Mouse (Mus musculus): ENCODE results near the gene Cd151. TPM values are rescaled to one million over a fixed set of nuclear protein-coding genes. Genes with fewer than 3 reads are reported as not detected.

Cd151 gene
- polyA plus RNA-seq, 1 experiment from 2014 or later, result 79.1 TPM

DNA sequence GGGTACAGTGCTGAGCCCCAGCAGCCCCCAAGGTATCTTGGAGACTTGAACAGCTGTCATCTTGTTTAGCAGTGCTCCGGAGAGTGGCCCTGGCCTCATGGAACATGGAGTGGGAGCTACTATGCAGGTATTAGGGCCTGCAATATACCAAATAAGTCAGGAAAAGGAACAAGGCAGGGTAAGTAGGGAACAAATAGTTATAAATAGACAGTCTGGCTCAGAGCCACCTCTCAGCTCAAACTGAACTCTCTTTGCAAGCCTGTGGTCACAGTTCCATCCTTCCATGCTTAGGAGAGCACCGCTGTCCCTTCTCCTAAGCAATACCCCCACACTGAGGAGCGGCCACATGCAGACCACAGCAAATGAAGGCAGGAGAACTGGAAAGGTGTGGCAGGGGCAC lies 30.4 kb downstream of the Cd151 start:
- 91% methylated on average over 3 of the region's 3 CpGs for WGBS

DNA sequence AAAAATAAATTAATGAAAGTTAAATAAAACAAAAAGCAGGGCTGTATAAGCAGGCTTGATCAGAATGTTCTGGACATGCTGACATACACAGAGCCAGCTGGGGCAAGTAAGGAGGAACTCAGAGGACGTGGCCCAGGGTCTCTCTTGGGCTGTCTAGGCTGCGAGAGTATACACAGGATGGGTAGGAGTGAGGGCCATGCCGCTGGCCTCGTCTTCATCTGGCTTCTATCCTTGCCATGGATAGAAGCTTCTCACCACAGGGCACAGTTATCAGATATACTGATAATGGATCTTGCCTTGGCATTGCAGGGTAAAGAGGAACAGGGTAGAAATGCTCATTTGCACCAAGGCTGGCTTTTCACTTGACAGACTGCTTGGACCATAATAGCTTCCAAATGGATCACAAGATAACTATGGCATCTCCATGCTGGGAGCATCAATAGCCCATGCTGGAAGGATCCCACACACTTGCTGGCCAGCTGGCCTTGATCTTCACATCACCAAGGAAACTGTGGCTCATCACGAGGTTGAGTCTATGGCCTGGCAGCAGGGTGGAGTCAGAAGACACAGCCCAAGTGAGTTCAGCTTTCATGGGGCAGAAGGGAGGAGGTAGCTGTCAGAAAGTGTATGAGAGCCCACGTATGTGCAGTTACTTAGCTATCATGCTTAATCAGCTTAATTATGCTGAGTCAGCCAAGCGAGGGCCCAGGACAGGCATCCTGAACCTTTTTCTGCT lies 34.8 kb downstream of the Cd151 start:
- Histone ChIP-seq H3K27ac (ENCODE audit: low read depth) (no peak overlapping the region), H3K9ac (no peak overlapping the region), H3K4me1 (ENCODE audit: insufficient read depth) (no peaks in the 10 kb centered on the region), H3K36me3 (ENCODE audit: insufficient read depth) (0 out of 2 replicates have a peak, but pooled peaks cover 4% of the 10 kb centered on the region), H3K4me2 (no peak overlapping the region), H3K27me3 (ENCODE audit: insufficient read depth, low read length) (no peaks in the 10 kb centered on the region), H3K9me3 (ENCODE audit: low read depth, low read length) (no peaks in the 10 kb centered on the region), H3K4me3 (ENCODE audit: low read depth, low read length) (no peak overlapping the region)
- DNase-seq (no peak), ATAC-seq (ENCODE audit: insufficient read depth) (no peak)
- 80% methylated on average over 7 of the region's 7 CpGs for WGBS
- TF ChIP-seq CTCF (IDR thresholded peaks at IDR 0.05; ENCODE audit: low read depth), result no peak

More for the DNA sequence above, 30.4 kb downstream of the Cd151 start:
- no peaks in the 10 kb centered on the region for H3K4me1 ChIP-seq (ENCODE audit: insufficient read depth)
- H3K4me3 ChIP-seq (ENCODE audit: low read depth, low read length), result no peak overlapping the region
- no peak overlapping the region for H3K9ac ChIP-seq
- no peaks in the 10 kb centered on the region for H3K27me3 ChIP-seq (ENCODE audit: insufficient read depth, low read length)
- no peak for DNase-seq
- H3K9me3 ChIP-seq (ENCODE audit: low read depth, low read length), result no peaks in the 10 kb centered on the region
- H3K36me3 ChIP-seq (ENCODE audit: insufficient read depth), result peaks cover 30% of the 10 kb centered on the region
- TF ChIP-seq CTCF (IDR thresholded peaks at IDR 0.05; ENCODE audit: low read depth), result no peak
- H3K4me2 ChIP-seq, result no peak overlapping the region
- ATAC-seq (ENCODE audit: insufficient read depth), result no peak
- H3K27ac ChIP-seq (ENCODE audit: low read depth), result no peak overlapping the region

DNA sequence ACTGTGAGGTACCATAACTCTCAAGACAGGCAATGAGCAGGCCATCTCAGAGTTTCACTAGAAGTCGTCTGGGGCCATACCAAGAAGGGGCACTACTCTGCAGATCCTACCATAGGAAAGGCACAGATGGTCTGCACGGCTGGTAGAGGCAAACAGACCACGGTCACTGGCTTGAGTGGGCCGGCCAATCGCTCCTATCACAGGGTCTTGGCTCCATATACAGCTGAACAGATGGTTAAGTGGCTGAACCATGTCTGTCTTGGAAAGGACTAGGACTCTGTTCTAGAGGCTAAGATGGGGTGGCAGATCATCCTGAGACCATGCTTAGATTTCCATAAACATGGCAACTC lies 35.3 kb downstream of the Cd151 start:
- 0 out of 2 replicates have a peak, but pooled peaks cover 4% of the 10 kb centered on the region for H3K36me3 ChIP-seq (ENCODE audit: insufficient read depth)
- 92% methylated on average over 5 of the region's 5 CpGs for WGBS
- no peak overlapping the region for H3K4me2 ChIP-seq
- no peaks in the 10 kb centered on the region for H3K4me1 ChIP-seq (ENCODE audit: insufficient read depth)
- DNase-seq (no peak), ATAC-seq (ENCODE audit: insufficient read depth) (no peak)
- H3K4me3 ChIP-seq (ENCODE audit: low read depth, low read length), result no peak overlapping the region
- H3K9me3 ChIP-seq (ENCODE audit: low read depth, low read length), result no peaks in the 10 kb centered on the region
- no peaks in the 10 kb centered on the region for H3K27me3 ChIP-seq (ENCODE audit: insufficient read depth, low read length)
- no peak for TF ChIP-seq CTCF (IDR thresholded peaks at IDR 0.05; ENCODE audit: low read depth)
- no peak overlapping the region for H3K9ac ChIP-seq
- no peak overlapping the region for H3K27ac ChIP-seq (ENCODE audit: low read depth)

DNA sequence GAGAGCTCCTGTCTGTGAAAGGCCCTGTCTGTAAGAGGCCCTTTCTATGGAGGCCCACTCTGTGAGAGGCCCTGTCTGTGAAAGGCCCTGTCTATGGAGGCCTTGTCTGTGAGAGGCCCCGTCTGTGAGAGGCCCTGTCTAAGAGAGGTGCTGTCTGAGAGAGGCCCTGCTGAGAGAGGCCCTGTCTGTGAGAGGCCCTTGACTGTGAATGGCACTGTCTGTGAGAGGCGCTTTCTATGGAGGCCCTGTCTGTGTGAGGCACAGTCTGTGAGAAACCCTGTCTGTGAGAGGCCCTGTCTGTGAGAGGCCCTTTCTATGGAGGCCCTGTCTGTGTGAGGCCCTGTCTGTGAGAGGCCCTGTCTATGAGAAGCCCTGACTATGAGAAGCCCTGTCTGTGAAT lies 39.1 kb downstream of the Cd151 start:
- WGBS, result 75% methylated on average over 2 of the region's 2 CpGs
- H3K4me1 ChIP-seq (ENCODE audit: insufficient read depth), result no peaks in the 10 kb centered on the region
- no peaks in the 10 kb centered on the region for H3K9me3 ChIP-seq (ENCODE audit: low read depth, low read length)
- DNase-seq (no peak), ATAC-seq (ENCODE audit: insufficient read depth) (no peak)
- peaks cover 7% of the 10 kb centered on the region; the same call in 1 of the 2 replicates for H3K36me3 ChIP-seq (ENCODE audit: insufficient read depth)
- no peak overlapping the region for H3K4me2 ChIP-seq
- no peaks in the 10 kb centered on the region for H3K27me3 ChIP-seq (ENCODE audit: insufficient read depth, low read length)
- H3K27ac ChIP-seq (ENCODE audit: low read depth), result no peak overlapping the region; the same call in 1 of the 2 replicates
- H3K4me3 ChIP-seq (ENCODE audit: low read depth, low read length), result no peak overlapping the region
- no peak for TF ChIP-seq CTCF (IDR thresholded peaks at IDR 0.05; ENCODE audit: low read depth)
- H3K9ac ChIP-seq, result no peak overlapping the region

DNA sequence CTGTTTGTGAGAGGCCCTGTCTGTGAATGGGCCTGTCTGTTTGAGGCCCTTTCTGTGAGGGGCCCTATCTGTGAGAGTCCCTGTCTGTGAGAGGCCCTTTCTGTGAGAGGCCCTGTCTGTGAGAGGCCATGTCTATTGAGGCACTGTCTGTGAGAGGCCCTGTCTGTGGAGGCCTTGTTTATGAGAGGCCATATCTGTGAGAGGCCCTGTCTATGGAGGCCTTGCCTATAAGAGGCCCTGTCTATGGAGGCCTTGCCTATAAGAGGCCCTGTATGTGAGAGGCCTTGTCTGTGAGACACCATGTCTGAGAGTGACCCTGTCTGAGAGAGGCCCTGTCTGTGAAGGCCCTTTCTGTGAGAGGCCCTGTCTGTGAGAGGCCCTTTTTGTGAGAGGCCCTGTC lies 41.0 kb downstream of the Cd151 start:
- H3K9ac ChIP-seq, result no peak overlapping the region
- no peaks in the 10 kb centered on the region for H3K4me1 ChIP-seq (ENCODE audit: insufficient read depth)
- no peak overlapping the region; the same call in 1 of the 2 replicates for H3K4me3 ChIP-seq (ENCODE audit: low read depth, low read length)
- TF ChIP-seq CTCF (IDR thresholded peaks at IDR 0.05; ENCODE audit: low read depth), result no peak
- peak overlapping the region; percentile 6; the same call in 1 of the 2 replicates for H3K27ac ChIP-seq (ENCODE audit: low read depth)
- no peaks in the 10 kb centered on the region for H3K27me3 ChIP-seq (ENCODE audit: insufficient read depth, low read length)
- DNase-seq (no peak), ATAC-seq (ENCODE audit: insufficient read depth) (peak; percentile 44; the same call in 1 of the 2 replicates)
- no peak overlapping the region for H3K4me2 ChIP-seq
- H3K9me3 ChIP-seq (ENCODE audit: low read depth, low read length), result no peaks in the 10 kb centered on the region
- H3K36me3 ChIP-seq (ENCODE audit: insufficient read depth), result peaks cover 7% of the 10 kb centered on the region; the same call in 1 of the 2 replicates

DNA sequence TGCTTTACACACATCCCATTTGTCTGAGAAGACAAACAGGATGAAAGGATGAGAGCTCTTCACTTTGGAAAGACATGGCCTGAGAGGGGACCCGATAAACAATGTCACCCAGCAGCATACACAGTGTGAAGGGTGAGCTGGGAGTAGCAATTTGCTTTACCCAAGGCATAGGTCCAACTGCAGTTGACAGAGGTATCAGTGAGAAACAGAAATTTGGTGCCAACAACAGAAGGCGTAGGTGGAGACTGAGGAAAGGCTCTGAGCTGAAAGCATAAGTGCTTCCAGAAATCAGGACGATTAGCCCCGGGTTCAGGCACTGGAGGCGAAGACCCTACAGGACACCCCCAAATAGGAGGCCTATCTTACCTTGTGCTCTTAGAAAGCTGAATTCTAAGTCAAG lies 43.0 kb downstream of the Cd151 start:
- 87% methylated on average over 5 of the region's 5 CpGs for WGBS
- ATAC-seq (ENCODE audit: insufficient read depth) (no peak), DNase-seq (no peak)
- no peak overlapping the region for H3K9ac ChIP-seq
- H3K4me1 ChIP-seq (ENCODE audit: insufficient read depth), result no peaks in the 10 kb centered on the region
- H3K4me3 ChIP-seq (ENCODE audit: low read depth, low read length), result no peak overlapping the region
- no peak for TF ChIP-seq CTCF (IDR thresholded peaks at IDR 0.05; ENCODE audit: low read depth)
- H3K4me2 ChIP-seq, result no peak overlapping the region
- no peaks in the 10 kb centered on the region for H3K27me3 ChIP-seq (ENCODE audit: insufficient read depth, low read length)
- H3K9me3 ChIP-seq (ENCODE audit: low read depth, low read length), result no peaks in the 10 kb centered on the region
- peaks cover 12% of the 10 kb centered on the region for H3K36me3 ChIP-seq (ENCODE audit: insufficient read depth)
- H3K27ac ChIP-seq (ENCODE audit: low read depth), result no peak overlapping the region

DNA sequence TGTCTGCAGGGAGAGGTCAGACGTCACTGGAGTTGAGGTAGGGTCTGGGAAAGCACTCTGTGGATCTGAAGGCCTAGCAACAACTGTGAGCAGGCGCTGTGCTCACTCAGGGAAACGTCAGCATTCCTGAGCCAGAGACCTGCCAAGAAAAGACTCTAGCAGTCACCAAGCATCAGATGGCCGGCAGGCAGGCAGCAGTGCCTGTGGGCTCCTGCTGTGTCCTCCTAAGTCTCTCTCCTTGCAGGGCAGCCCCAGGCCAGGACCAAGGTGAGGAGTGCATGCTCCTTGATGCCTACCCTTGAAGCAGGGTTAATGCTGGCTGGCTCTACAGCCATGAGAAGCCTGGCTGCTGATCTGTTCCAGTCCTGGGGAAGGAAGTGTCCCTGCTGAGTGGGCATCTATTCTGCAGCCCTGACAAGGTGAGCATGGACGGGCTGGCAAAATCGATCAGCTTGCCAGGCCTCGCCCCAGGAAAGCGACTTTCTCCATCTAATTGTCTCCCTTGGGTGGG lies 43.5 kb downstream of the Cd151 start:
- Histone ChIP-seq H3K36me3 (ENCODE audit: insufficient read depth) (peaks cover 12% of the 10 kb centered on the region), H3K27ac (ENCODE audit: low read depth) (no peak overlapping the region), H3K4me3 (ENCODE audit: low read depth, low read length) (no peak overlapping the region), H3K4me2 (no peak overlapping the region), H3K4me1 (ENCODE audit: insufficient read depth) (no peaks in the 10 kb centered on the region), H3K27me3 (ENCODE audit: insufficient read depth, low read length) (no peaks in the 10 kb centered on the region), H3K9me3 (ENCODE audit: low read depth, low read length) (no peaks in the 10 kb centered on the region), H3K9ac (no peak overlapping the region)
- 68% methylated on average over 8 of the region's 8 CpGs for WGBS
- ATAC-seq (ENCODE audit: insufficient read depth) (no peak), DNase-seq (no peak)
- TF ChIP-seq CTCF (IDR thresholded peaks at IDR 0.05; ENCODE audit: low read depth), result no peak
